Mouse (Mus musculus): ENCODE measurements around the gene Zmym6. TPM values are rescaled to one million over a fixed set of nuclear protein-coding genes. Genes with fewer than 3 reads are reported as not detected.

The Zmym6 gene
- polyA plus RNA-seq, 2 experiments, result 18.7 to 34.4 TPM

- Histone ChIP-seq H3K4me3 (replicated peaks; ENCODE audit: low read length) (no peak overlapping the region), H3K4me1 (ENCODE audit: control insufficient read depth, insufficient read depth, low read length) (peaks cover 5% of the 10 kb centered on the region), H3K4me2 (replicated peaks; ENCODE audit: low read depth, low read length, severe bottlenecking) (no peak overlapping the region), H3K27ac (replicated peaks; ENCODE audit: low read depth, low read length) (no peak overlapping the region), H3K9me3 (ENCODE audit: control insufficient read depth, low read length) (no peaks in the 10 kb centered on the region), H3K9ac (ENCODE audit: low read depth, low read length, severe bottlenecking) (no peak overlapping the region), H3K27me3 (ENCODE audit: control insufficient read depth, insufficient read depth, low read length) (peaks cover 42% of the 10 kb centered on the region), H3K36me3 (ENCODE audit: control insufficient read depth, insufficient read depth, low read length) (no peaks in the 10 kb centered on the region)
- WGBS, result 47% methylated on average over 5 of the region's 5 CpGs
- DNase-seq (ENCODE audit: low spot score) (no peak), ATAC-seq (ENCODE audit: low FRiP score, low read depth) (no peak)
- TF ChIP-seq POLR2A (IDR thresholded peaks at IDR 0.05; ENCODE audit: borderline replicate concordance, extremely low read depth, insufficient read depth, insufficient read length), result no peak
Measured at GRCm38 (mm10) chr4:127170866-127171265, 93.7 kb downstream of the Zmym6 start.

- peaks cover 42% of the 10 kb centered on the region for H3K27me3 ChIP-seq (ENCODE audit: control insufficient read depth, insufficient read depth, low read length)
- ATAC-seq (ENCODE audit: low FRiP score, low read depth) (no peak), DNase-seq (ENCODE audit: low spot score) (no peak)
- WGBS, result 49% methylated on average over 4 of the region's 4 CpGs
- no peaks in the 10 kb centered on the region for H3K9me3 ChIP-seq (ENCODE audit: control insufficient read depth, low read length)
- no peak overlapping the region for H3K4me3 ChIP-seq (replicated peaks; ENCODE audit: low read length)
- no peak overlapping the region for H3K4me2 ChIP-seq (replicated peaks; ENCODE audit: low read depth, low read length, severe bottlenecking)
- no peak overlapping the region for H3K27ac ChIP-seq (replicated peaks; ENCODE audit: low read depth, low read length)
- no peaks in the 10 kb centered on the region for H3K36me3 ChIP-seq (ENCODE audit: control insufficient read depth, insufficient read depth, low read length)
- H3K4me1 ChIP-seq (ENCODE audit: control insufficient read depth, insufficient read depth, low read length), result peaks cover 5% of the 10 kb centered on the region
- no peak overlapping the region for H3K9ac ChIP-seq (ENCODE audit: low read depth, low read length, severe bottlenecking)
- no peak for TF ChIP-seq POLR2A (IDR thresholded peaks at IDR 0.05; ENCODE audit: borderline replicate concordance, extremely low read depth, insufficient read depth, insufficient read length)
Measured at GRCm38 (mm10) chr4:127171341-127171905, 94.2 kb downstream of the Zmym6 start.

GRCm38 (mm10) chr4:127172119-127172518 is 94.9 kb downstream of the Zmym6 start:
- Histone ChIP-seq H3K4me2 (replicated peaks; ENCODE audit: low read depth, low read length, severe bottlenecking) (no peak overlapping the region), H3K9ac (ENCODE audit: low read depth, low read length, severe bottlenecking) (no peak overlapping the region), H3K4me1 (ENCODE audit: control insufficient read depth, insufficient read depth, low read length) (peaks cover 5% of the 10 kb centered on the region), H3K27me3 (ENCODE audit: control insufficient read depth, insufficient read depth, low read length) (peaks cover 39% of the 10 kb centered on the region), H3K36me3 (ENCODE audit: control insufficient read depth, insufficient read depth, low read length) (no peaks in the 10 kb centered on the region), H3K27ac (replicated peaks; ENCODE audit: low read depth, low read length) (no peak overlapping the region), H3K9me3 (ENCODE audit: control insufficient read depth, low read length) (no peaks in the 10 kb centered on the region), H3K4me3 (replicated peaks; ENCODE audit: low read length) (no peak overlapping the region)
- WGBS, result 27% methylated on average over 7 of the region's 7 CpGs
- ATAC-seq (ENCODE audit: low FRiP score, low read depth) (no peak), DNase-seq (ENCODE audit: low spot score) (no peak)
- TF ChIP-seq POLR2A (IDR thresholded peaks at IDR 0.05; ENCODE audit: borderline replicate concordance, extremely low read depth, insufficient read depth, insufficient read length), result no peak

- H3K4me1 ChIP-seq (ENCODE audit: control insufficient read depth, insufficient read depth, low read length), result peaks cover 5% of the 10 kb centered on the region
- DNase-seq (ENCODE audit: low spot score) (no peak), ATAC-seq (ENCODE audit: low FRiP score, low read depth) (no peak)
- no peak overlapping the region for H3K4me3 ChIP-seq (replicated peaks; ENCODE audit: low read length)
- no peak overlapping the region for H3K9ac ChIP-seq (ENCODE audit: low read depth, low read length, severe bottlenecking)
- H3K36me3 ChIP-seq (ENCODE audit: control insufficient read depth, insufficient read depth, low read length), result no peaks in the 10 kb centered on the region
- no peak overlapping the region for H3K4me2 ChIP-seq (replicated peaks; ENCODE audit: low read depth, low read length, severe bottlenecking)
- WGBS, result 60% methylated on average over 4 of the region's 4 CpGs
- no peak for TF ChIP-seq POLR2A (IDR thresholded peaks at IDR 0.05; ENCODE audit: borderline replicate concordance, extremely low read depth, insufficient read depth, insufficient read length)
- H3K9me3 ChIP-seq (ENCODE audit: control insufficient read depth, low read length), result no peaks in the 10 kb centered on the region
- no peak overlapping the region for H3K27ac ChIP-seq (replicated peaks; ENCODE audit: low read depth, low read length)
- H3K27me3 ChIP-seq (ENCODE audit: control insufficient read depth, insufficient read depth, low read length), result peaks cover 34% of the 10 kb centered on the region
Measured at GRCm38 (mm10) chr4:127172614-127173013, 95.4 kb downstream of the Zmym6 start.

GRCm38 (mm10) chr4:127173461-127173860 is 96.3 kb downstream of the Zmym6 start:
- no peak overlapping the region for H3K27ac ChIP-seq (replicated peaks; ENCODE audit: low read depth, low read length)
- H3K9me3 ChIP-seq (ENCODE audit: control insufficient read depth, low read length), result no peaks in the 10 kb centered on the region
- H3K9ac ChIP-seq (ENCODE audit: low read depth, low read length, severe bottlenecking), result no peak overlapping the region
- H3K27me3 ChIP-seq (ENCODE audit: control insufficient read depth, insufficient read depth, low read length), result peaks cover 28% of the 10 kb centered on the region
- no peak overlapping the region for H3K4me2 ChIP-seq (replicated peaks; ENCODE audit: low read depth, low read length, severe bottlenecking)
- no peak overlapping the region for H3K4me3 ChIP-seq (replicated peaks; ENCODE audit: low read length)
- H3K36me3 ChIP-seq (ENCODE audit: control insufficient read depth, insufficient read depth, low read length), result no peaks in the 10 kb centered on the region
- ATAC-seq (ENCODE audit: low FRiP score, low read depth), result no peak
- WGBS, result 4% methylated on average over 8 of the region's 8 CpGs
- no peak for TF ChIP-seq POLR2A (IDR thresholded peaks at IDR 0.05; ENCODE audit: borderline replicate concordance, extremely low read depth, insufficient read depth, insufficient read length)
- peaks cover 5% of the 10 kb centered on the region for H3K4me1 ChIP-seq (ENCODE audit: control insufficient read depth, insufficient read depth, low read length)
- peak; percentile 87 for DNase-seq (ENCODE audit: low spot score)

Other genes with a start within 250 kb of the Zmym6 start
- 23.0 and 24.0 TPM in 2 replicates for gene Zmym4, start 109.2 kb upstream of the Zmym6 start, polyA plus RNA-seq (2012; rRNA removed)
- gene Zmym4, start 109.2 kb upstream of the Zmym6 start, polyA plus RNA-seq (2014; fragmentation: Nextera tagmentation; extraction: Ambion mirVana), result 20.0 and 24.1 TPM in 2 replicates
- gene Sfpq, start 56.1 kb upstream of the Zmym6 start, polyA plus RNA-seq (2012; rRNA removed), result 192 and 272 TPM in 2 replicates
- gene Sfpq, start 56.1 kb upstream of the Zmym6 start, polyA plus RNA-seq (2014; fragmentation: Nextera tagmentation; extraction: Ambion mirVana), result 106 and 122 TPM in 2 replicates
- 8.8 and 11.5 TPM in 2 replicates for gene Zmym1, start 16.2 kb upstream of the Zmym6 start, polyA plus RNA-seq (2012; rRNA removed)
- gene Zmym1, start 16.2 kb upstream of the Zmym6 start, polyA plus RNA-seq (2014; fragmentation: Nextera tagmentation; extraction: Ambion mirVana), result 20.5 and 23.3 TPM in 2 replicates
- gene Tmem35b, start 46.3 kb downstream of the Zmym6 start, polyA plus RNA-seq (2012; rRNA removed), result 12.9 and 13.8 TPM in 2 replicates
- gene Tmem35b, start 46.3 kb downstream of the Zmym6 start, polyA plus RNA-seq (2014; fragmentation: Nextera tagmentation; extraction: Ambion mirVana), result 12.5 and 15.1 TPM in 2 replicates
- 1.4 and 1.7 TPM in 2 replicates for gene Dlgap3, start 91.8 kb downstream of the Zmym6 start, polyA plus RNA-seq (2012; rRNA removed)
- gene Dlgap3, start 91.8 kb downstream of the Zmym6 start, polyA plus RNA-seq (2014; fragmentation: Nextera tagmentation; extraction: Ambion mirVana), result 1.1 and 1.4 TPM in 2 replicates
- gene Smim12, start 166.4 kb downstream of the Zmym6 start, polyA plus RNA-seq (2012; rRNA removed), result 29.7 and 31.7 TPM in 2 replicates
- gene Smim12, start 166.4 kb downstream of the Zmym6 start, polyA plus RNA-seq (2014; fragmentation: Nextera tagmentation; extraction: Ambion mirVana), result 50.7 and 53.3 TPM in 2 replicates
- gene Gja4, start 236.7 kb downstream of the Zmym6 start, polyA plus RNA-seq (2012; rRNA removed), result 21.3 and 27.5 TPM in 2 replicates
- gene Gja4, start 236.7 kb downstream of the Zmym6 start, polyA plus RNA-seq (2014; fragmentation: Nextera tagmentation; extraction: Ambion mirVana), result 17.7 and 19.0 TPM in 2 replicates

Measured in limb, embryonic 14.5 days (tissue).